Mouse (Mus musculus): Measurements from ENCODE around the gene Nmnat1. TPM values are rescaled to one million over a fixed set of nuclear protein-coding genes. Genes with fewer than 3 reads are reported as not detected.

The Nmnat1 gene
- 4.7 and 8.1 TPM in 2 replicates for polyA plus RNA-seq (2012; ENCODE audit: insufficient read depth, insufficient read length, missing spikeins)

DNA sequence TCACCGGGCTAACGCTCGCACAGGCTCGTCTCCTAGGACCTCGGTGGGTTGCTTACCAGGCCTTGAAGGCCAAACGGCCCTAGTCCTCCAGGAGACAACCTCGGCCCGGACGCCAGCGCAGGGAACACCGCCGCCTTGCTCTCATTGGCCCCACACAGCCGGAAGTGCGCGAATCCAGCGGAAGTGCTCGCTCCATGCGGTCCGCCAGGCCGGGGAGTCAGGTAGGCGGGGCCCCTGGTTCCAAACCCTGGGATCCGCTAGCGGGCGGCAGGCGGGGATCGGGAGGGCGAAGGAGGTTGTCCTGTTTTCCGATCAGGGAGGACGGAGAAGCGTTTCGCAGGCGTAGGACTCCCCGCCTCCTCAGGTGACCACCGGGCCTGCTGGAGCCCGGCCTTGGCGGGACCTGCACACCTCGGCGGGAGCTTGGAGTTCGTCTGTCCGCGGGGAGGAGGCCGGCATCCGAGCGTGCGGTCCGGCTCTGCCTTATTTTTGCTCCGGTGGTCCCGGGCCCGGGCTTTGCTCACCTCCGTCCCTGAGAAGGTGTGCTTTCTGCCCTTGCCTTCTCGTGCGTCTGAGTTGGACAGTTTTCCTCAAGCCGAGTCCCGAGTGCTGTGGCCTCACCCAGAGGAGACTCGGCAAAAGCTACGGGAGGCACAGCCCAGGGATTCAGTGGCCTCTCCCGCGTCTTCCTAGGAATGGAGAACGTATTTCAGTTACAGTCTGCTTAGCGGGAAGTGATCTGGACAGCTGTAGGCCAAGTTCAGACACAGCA, at the start of gene Nmnat1, which contains the start of gene Lzic:
Gene Nmnat1 (minus strand): TSS at position 150 of the 772 bp plus-strand sequence.
Gene Lzic (plus strand): TSS at position 177 of the 772 bp plus-strand sequence.
- Histone ChIP-seq H3K4me1 (ENCODE audit: control insufficient read depth, insufficient read depth, low read length) (peaks cover 11% of the 10 kb centered on the region), H3K27ac (ENCODE audit: insufficient read depth, low read depth, low read length) (peak within 1 kb of the TSS; percentile 64), H3K4me3 (ENCODE audit: insufficient read depth, low read length) (peak within 1 kb of the TSS; percentile 71)
- no peak for TF ChIP-seq POLR2A (IDR thresholded peaks at IDR 0.05; ENCODE audit: borderline replicate concordance, low read depth, low read length)
- TF ChIP-seq CTCF (IDR thresholded peaks at IDR 0.05; ENCODE audit: low read depth, low read length): no peak

DNA sequence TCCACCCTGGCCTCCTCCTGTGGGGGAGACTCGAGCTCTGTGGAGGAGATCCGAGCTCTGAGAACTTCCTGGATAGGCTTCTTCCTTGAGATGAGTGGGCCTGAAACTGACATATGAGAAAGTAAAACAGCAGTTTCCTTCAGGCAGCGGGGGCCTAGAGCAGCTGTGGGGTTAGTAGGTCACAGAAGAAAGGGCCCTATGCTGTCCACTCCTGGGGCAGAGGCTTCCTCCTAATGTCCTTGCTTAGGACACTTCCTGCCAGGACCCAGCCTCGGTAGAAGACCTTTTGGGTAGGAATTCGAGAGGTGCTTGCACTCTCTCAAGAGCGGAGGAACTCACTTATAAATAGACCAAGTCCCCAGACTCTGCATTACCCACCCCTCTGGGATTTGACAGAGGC, 44.7 kb upstream of the Nmnat1 start:
- H3K4me3 ChIP-seq (ENCODE audit: insufficient read depth, low read length): no peak overlapping the region
- no peak overlapping the region for H3K27ac ChIP-seq (ENCODE audit: insufficient read depth, low read depth, low read length)
- no peak for TF ChIP-seq POLR2A (IDR thresholded peaks at IDR 0.05; ENCODE audit: borderline replicate concordance, low read depth, low read length)
- no peak for TF ChIP-seq CTCF (IDR thresholded peaks at IDR 0.05; ENCODE audit: low read depth, low read length)
- H3K4me1 ChIP-seq (ENCODE audit: control insufficient read depth, insufficient read depth, low read length): peaks cover 8% of the 10 kb centered on the region

DNA sequence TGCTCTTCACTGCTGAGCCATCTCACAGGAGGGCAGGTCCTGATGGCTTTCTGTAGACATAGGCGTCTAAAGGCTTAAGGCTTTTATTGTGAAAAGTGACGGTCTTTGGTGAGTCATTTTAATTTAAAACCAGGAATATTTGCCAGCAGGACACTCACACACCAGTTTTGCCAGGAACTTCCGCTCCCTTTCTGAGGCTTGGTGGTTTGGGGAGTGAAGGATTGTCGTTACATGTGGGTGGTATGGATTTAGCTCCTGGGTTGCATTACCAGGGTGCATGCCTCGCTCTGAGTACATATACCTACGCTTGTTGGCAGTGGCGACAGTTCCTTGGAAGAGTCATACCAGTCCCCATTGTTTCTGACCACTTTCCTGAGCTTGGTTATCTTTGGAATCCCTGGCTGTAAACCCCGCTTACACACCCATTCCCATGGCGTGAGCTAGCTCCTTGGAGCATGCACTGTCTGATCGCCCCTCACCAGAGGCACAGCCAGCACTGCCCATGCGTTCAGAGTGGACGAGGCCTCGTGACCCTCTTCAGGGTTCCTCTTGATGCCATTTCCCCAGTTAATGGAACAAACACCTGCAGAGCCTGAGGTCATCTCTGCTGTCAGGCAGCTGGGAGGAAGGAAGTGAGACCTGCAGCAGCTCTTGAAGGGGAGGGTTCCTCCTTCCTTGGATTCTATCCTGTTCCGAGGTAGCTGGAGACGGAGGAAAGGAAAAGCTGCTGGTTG, 42.8 kb upstream of the Nmnat1 start:
- Histone ChIP-seq H3K4me1 (ENCODE audit: control insufficient read depth, insufficient read depth, low read length) (peaks cover 11% of the 10 kb centered on the region), H3K27ac (ENCODE audit: insufficient read depth, low read depth, low read length) (no peak overlapping the region), H3K4me3 (ENCODE audit: insufficient read depth, low read length) (no peak overlapping the region)
- TF ChIP-seq CTCF (IDR thresholded peaks at IDR 0.05; ENCODE audit: low read depth, low read length) (no peak), POLR2A (IDR thresholded peaks at IDR 0.05; ENCODE audit: borderline replicate concordance, low read depth, low read length) (no peak)

DNA sequence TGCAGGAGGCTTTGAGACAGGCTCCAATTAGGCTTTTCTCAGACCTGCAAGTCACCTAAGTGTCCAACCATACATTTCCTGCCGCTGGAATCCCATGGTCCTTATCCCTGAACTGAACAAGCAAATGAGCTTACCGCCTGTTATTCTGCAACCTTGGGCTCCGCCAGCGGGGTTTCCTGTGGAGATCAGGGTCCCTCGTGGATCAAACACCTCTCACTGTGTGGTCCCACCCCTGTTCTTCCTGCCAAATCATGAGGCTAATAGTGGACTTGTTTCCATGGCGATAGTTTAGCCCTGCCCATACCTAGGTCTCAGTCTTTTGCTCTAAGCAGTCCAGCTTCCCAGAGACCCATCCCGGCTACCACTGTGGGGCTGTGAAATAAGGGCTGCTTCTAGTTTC, 41.3 kb upstream of the Nmnat1 start:
- no peak overlapping the region for H3K4me3 ChIP-seq (ENCODE audit: insufficient read depth, low read length)
- TF ChIP-seq POLR2A (IDR thresholded peaks at IDR 0.05; ENCODE audit: borderline replicate concordance, low read depth, low read length) (no peak), CTCF (IDR thresholded peaks at IDR 0.05; ENCODE audit: low read depth, low read length) (no peak)
- peaks cover 11% of the 10 kb centered on the region for H3K4me1 ChIP-seq (ENCODE audit: control insufficient read depth, insufficient read depth, low read length)
- no peak overlapping the region for H3K27ac ChIP-seq (ENCODE audit: insufficient read depth, low read depth, low read length)

DNA sequence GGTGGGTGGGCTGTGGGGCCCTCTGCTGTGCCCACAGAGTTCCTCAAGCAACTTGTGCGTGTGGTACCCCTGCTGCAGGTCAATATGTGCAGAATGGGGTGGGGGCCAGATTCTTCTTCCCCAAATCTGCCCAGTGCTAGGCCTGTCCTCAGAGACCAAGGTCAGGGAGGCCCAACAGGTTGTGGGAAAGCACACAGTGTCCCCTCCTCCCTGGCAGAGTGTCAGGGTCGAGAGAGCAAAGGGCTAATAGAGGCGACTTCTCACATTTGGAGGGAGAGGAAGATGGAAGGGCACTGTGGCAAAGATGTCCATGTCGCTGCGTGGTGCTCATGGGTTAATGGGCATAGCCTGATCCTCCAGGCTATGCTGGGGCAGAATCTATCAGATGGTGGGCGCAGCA, 40.8 kb upstream of the Nmnat1 start:
- no peak overlapping the region for H3K27ac ChIP-seq (ENCODE audit: insufficient read depth, low read depth, low read length)
- no peak for TF ChIP-seq CTCF (IDR thresholded peaks at IDR 0.05; ENCODE audit: low read depth, low read length)
- no peak for TF ChIP-seq POLR2A (IDR thresholded peaks at IDR 0.05; ENCODE audit: borderline replicate concordance, low read depth, low read length)
- H3K4me3 ChIP-seq (ENCODE audit: insufficient read depth, low read length): no peak overlapping the region
- peaks cover 11% of the 10 kb centered on the region for H3K4me1 ChIP-seq (ENCODE audit: control insufficient read depth, insufficient read depth, low read length)

DNA sequence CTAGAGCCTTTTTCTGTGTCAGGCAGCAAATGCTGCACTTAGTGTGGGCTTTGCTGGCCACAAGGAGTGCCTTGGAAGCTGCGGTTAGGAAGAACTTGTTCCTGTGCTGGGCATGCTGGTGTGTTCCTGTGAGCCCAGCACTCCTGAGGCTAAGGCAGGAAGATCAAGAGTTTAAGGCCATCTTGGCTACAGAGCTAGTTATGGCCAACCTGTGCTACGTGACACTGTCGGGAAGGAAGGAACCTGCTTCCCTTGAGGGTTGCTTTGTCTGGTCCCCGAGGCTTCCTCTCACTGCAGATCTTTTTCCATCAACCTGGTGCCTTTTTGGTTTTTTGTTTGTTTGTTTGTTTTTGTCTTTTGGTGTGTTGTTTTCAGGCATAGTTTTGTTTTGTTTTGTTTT, 40.2 kb upstream of the Nmnat1 start:
- TF ChIP-seq POLR2A (IDR thresholded peaks at IDR 0.05; ENCODE audit: borderline replicate concordance, low read depth, low read length): no peak
- no peak for TF ChIP-seq CTCF (IDR thresholded peaks at IDR 0.05; ENCODE audit: low read depth, low read length)
- H3K27ac ChIP-seq (ENCODE audit: insufficient read depth, low read depth, low read length): no peak overlapping the region
- H3K4me1 ChIP-seq (ENCODE audit: control insufficient read depth, insufficient read depth, low read length): peaks cover 15% of the 10 kb centered on the region
- H3K4me3 ChIP-seq (ENCODE audit: insufficient read depth, low read length): no peak overlapping the region

DNA sequence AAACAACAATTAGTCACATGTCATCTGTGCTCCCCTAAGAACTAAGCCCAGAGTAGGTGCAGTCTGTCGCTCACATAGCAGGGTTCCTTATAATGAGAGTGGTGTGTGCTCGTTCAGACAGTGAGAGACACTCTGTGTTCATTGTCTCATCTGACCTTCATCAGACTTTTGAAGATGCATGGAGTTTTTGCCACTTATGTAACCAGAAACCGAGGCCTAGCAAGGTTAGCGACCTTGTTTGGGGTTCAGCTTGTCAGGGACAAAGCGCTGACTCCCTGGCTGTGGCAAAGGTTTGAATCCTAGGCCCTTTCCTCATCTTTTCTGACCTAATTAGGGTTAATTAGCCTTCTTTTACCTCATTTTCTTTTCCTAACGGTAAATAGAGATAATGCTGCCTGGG, 39.0 kb upstream of the Nmnat1 start:
- Histone ChIP-seq H3K4me1 (ENCODE audit: control insufficient read depth, insufficient read depth, low read length) (peaks cover 26% of the 10 kb centered on the region), H3K27ac (ENCODE audit: insufficient read depth, low read depth, low read length) (no peak overlapping the region), H3K4me3 (ENCODE audit: insufficient read depth, low read length) (no peak overlapping the region)
- no peak for TF ChIP-seq POLR2A (IDR thresholded peaks at IDR 0.05; ENCODE audit: borderline replicate concordance, low read depth, low read length)
- TF ChIP-seq CTCF (IDR thresholded peaks at IDR 0.05; ENCODE audit: low read depth, low read length): no peak

DNA sequence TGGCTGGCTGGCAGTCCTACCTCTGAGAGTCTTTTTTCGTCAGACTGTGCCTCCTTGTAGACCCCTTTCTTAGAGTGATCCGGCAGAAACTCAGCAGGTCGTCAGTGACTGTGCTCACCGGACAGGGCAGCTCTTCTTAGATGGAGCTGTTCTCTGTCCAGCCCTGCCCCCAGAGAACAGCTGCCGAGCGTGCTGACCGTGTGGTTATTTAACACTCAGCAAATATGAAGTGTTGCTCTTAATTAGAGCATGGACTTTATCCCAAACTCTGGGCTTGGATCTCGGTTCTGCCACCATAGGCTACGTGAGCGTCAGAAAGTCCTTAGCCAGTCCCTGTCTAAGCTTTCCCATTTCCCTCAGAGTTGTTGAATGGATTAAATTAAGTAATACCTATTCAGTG, 36.3 kb upstream of the Nmnat1 start:
- H3K27ac ChIP-seq (ENCODE audit: insufficient read depth, low read depth, low read length): no peak overlapping the region
- TF ChIP-seq POLR2A (IDR thresholded peaks at IDR 0.05; ENCODE audit: borderline replicate concordance, low read depth, low read length): no peak
- no peak for TF ChIP-seq CTCF (IDR thresholded peaks at IDR 0.05; ENCODE audit: low read depth, low read length)
- peaks cover 29% of the 10 kb centered on the region for H3K4me1 ChIP-seq (ENCODE audit: control insufficient read depth, insufficient read depth, low read length)
- no peak overlapping the region for H3K4me3 ChIP-seq (ENCODE audit: insufficient read depth, low read length)

DNA sequence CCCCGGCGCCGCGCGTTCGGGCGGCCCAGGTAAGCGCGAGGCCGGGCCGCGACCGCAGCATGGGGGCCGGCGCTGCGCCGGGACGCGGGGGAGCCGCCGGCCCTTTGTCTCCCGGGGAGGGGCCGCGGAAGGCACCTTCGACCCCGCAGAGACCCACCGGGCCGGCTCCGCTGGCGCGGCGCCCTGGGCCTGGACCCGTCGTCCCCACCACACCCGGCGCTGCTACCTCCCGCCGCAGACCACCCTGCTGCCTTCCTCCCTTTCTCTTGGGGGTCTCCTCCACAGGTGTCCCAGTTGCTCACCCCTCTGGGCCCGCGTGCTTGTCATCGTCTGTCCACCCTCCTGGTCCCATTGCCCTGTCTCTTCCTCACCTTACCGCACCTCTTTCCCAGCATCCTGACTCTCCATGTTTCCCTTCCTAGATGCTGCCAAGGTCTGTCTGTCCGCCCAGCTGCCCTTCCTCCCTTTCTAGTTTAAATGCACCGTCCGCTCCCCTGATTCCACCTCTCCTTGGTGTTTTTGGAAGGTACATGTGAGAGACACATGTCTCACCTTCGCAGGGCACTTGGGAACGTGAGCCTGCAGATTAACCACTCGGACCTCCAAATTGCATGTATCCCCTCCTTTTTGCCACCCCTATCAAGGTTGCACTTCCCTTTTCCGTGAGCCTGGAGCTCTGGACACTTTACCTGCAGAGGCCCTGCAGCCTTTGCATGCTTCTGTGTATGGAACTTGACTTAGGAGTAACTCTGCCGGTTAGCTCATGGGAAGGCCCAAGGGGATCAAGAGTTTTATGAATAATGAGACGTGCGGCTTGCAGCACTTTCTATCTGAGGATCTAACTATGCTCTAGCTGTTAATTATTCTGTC, 33.6 kb upstream of the Nmnat1 start:
- no peak overlapping the region for H3K27ac ChIP-seq (ENCODE audit: insufficient read depth, low read depth, low read length)
- peaks cover 21% of the 10 kb centered on the region for H3K4me1 ChIP-seq (ENCODE audit: control insufficient read depth, insufficient read depth, low read length)
- TF ChIP-seq CTCF (IDR thresholded peaks at IDR 0.05; ENCODE audit: low read depth, low read length) (no peak), POLR2A (IDR thresholded peaks at IDR 0.05; ENCODE audit: borderline replicate concordance, low read depth, low read length) (no peak)
- peak overlapping the region; percentile 64 for H3K4me3 ChIP-seq (ENCODE audit: insufficient read depth, low read length)
